Mouse (Mus musculus) brain, embryonic 14.5 days (tissue): ENCODE measurements at regions not wholly inside any gene's neighbourhood (a gene's known extent, or its start where the extent isn't known, plus 50 kb on each side); places are given as distances from the start of the nearest gene placed in this dataset.

Source experiments
- CTCF ChIP-seq: fragments of 200-500 bp; IDR thresholded peaks from 2 replicates; pipeline ENCODE4 v1.5.1; 2012; ENCODE audit warnings: inconsistent platforms, mild to moderate bottlenecking, moderate library complexity, borderline replicate concordance; ENCODE audit not compliant: insufficient read depth, insufficient read length; ENCODE audit errors: extremely low read depth
- POLR2A ChIP-seq: fragments of 200-500 bp; IDR thresholded peaks from 2 replicates; pipeline ENCODE4 v1.6.1; 2012; ENCODE audit warnings: mild to moderate bottlenecking, inconsistent platforms, borderline replicate concordance; ENCODE audit not compliant: poor library complexity, insufficient read depth, insufficient read length, severe bottlenecking; ENCODE audit errors: extremely low read depth

DNA sequence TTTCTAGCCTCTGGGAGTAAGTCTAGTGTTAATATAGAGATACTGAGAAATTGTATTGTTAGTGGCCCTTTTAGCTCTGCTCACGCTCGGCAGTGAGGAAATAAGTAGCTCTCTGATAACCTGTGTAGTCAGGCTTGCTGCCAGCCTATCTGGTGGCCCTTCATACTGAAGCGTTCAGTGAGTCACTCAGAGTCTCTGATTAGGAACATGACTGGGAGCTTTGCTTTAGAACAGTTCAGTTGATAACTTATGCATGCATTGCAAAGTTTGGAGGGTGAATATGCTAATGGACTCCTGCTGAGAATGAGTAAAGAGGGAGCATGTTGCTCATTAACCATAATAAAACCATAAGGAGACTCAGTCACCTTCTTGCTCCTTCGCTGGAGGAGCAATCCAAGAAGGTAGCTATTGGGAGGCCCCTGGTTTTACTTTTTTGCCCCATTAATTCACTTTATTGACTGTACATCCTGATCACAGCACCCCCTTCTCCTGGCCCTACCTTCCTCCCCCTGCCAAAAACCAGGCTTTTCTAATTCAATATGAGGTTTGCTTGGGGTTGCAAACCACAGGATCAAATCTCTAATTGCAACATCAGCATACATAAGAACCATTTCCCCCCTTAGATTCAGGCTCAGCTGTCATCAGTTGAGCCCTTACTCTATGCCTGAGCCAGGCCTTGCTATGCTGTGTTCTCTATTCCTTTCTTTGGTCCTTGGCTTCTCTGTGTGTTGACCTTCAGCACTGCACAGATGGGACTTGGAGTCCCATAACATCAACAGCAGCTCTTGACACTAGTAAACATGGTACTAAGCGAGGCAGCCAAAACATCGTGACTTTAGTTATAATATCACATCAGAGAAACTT lies 342.3 kb downstream of the Fam84a start:
- TF ChIP-seq CTCF (no peak), POLR2A (no peak)
